Mouse (Mus musculus) kidney, adult 2 months (tissue): ENCODE results near the gene Tekt2. TPM values are rescaled to one million over a fixed set of nuclear protein-coding genes. Genes with fewer than 3 reads are reported as not detected.

Experiments used
- DNase-seq: peaks from one replicate; pipeline ENCODE4 v3.0.0; 2021
- H3K27ac ChIP-seq: fragments of 200-500 bp; 2 replicates; pipeline ENCODE4 v1.5.1; 2012; ENCODE audit warnings: low read depth, low read length, control low read depth, inconsistent platforms; ENCODE audit not compliant: insufficient read depth
- H3K27me3 ChIP-seq: fragments of 200-500 bp; replicated peaks from 2 replicates; pipeline ENCODE4 v1.6.1; 2012; ENCODE audit warnings: mild to moderate bottlenecking, moderate library complexity, low read length, inconsistent platforms; ENCODE audit not compliant: control insufficient read depth, insufficient read depth
- H3K36me3 ChIP-seq: fragments of 200-500 bp; 2 replicates; pipeline ENCODE4 v1.6.1; 2012; ENCODE audit warnings: mild to moderate bottlenecking, moderate library complexity, low read length, inconsistent platforms; ENCODE audit not compliant: control insufficient read depth, insufficient read depth
- H3K4me1 ChIP-seq: fragments of 200-500 bp; 2 replicates; pipeline ENCODE4 v1.6.1; 2011; ENCODE audit warnings: low read length; ENCODE audit not compliant: control insufficient read depth, insufficient read depth
- H3K4me3 ChIP-seq: fragments of 200-500 bp; 2 replicates; pipeline ENCODE4 v1.5.1; 2011; ENCODE audit warnings: mild to moderate bottlenecking, low read depth, low read length, control low read depth; ENCODE audit not compliant: insufficient read depth
- CTCF ChIP-seq: fragments of 200-500 bp; conservative IDR thresholded peaks from 2 replicates; pipeline ENCODE4 v1.5.1; 2011; ENCODE audit warnings: low read depth, mild to moderate bottlenecking, control low read depth, low read length, moderate library complexity, mixed read lengths; ENCODE audit not compliant: insufficient read depth, insufficient read length
- POLR2A ChIP-seq: fragments of 200-500 bp; IDR thresholded peaks from one replicate; pipeline ENCODE4 v1.6.1; 2011; ENCODE audit warnings: low read depth, low read length, control low read depth
- WGBS: fragments of 180-500 bp; shearing (Covaris S2); methylation state at CpG from one replicate; pipeline ENCODE4 v1.1.7; 2018; 5-methylcytosine and 5-hydroxymethylcytosine counted together
- polyA plus RNA-seq: library from polyadenylated mRNA; depleted of rRNA; stranded (reverse); fragments of >200 nt; gene quantifications from 2 replicates; pipeline ENCODE4 v1.2.3, GENCODE M21; 2012

The Tekt2 gene
- polyA plus RNA-seq, 1 experiment: 1.1 TPM

GRCm38 (mm10) chr4:126330295-126330694 is 4.8 kb upstream of the Tekt2 start:
- WGBS: 96% methylated on average over 4 of the region's 4 CpGs

GRCm38 (mm10) chr4:126326036-126326435 is 548 bp upstream of the Tekt2 start:
- Histone ChIP-seq H3K27me3 (no peaks in the 10 kb centered on the region), H3K36me3 (no peaks in the 10 kb centered on the region), H3K4me1 (no peaks in the 10 kb centered on the region), H3K27ac (no peak overlapping the region), H3K4me3 (no peak overlapping the region)
- WGBS: 43% methylated on average over 6 of the region's 6 CpGs
- DNase-seq: no peak
- TF ChIP-seq CTCF: no peak
- no peak for TF ChIP-seq POLR2A

More at GRCm38 (mm10) chr4:126330295-126330694, 4.8 kb upstream of the Tekt2 start:
- Histone ChIP-seq H3K36me3 (no peaks in the 10 kb centered on the region), H3K4me1 (no peaks in the 10 kb centered on the region), H3K27ac (no peak overlapping the region), H3K27me3 (no peaks in the 10 kb centered on the region), H3K4me3 (no peak overlapping the region)
- TF ChIP-seq POLR2A: no peak
- TF ChIP-seq CTCF: no peak
- no peak for DNase-seq

DNA sequence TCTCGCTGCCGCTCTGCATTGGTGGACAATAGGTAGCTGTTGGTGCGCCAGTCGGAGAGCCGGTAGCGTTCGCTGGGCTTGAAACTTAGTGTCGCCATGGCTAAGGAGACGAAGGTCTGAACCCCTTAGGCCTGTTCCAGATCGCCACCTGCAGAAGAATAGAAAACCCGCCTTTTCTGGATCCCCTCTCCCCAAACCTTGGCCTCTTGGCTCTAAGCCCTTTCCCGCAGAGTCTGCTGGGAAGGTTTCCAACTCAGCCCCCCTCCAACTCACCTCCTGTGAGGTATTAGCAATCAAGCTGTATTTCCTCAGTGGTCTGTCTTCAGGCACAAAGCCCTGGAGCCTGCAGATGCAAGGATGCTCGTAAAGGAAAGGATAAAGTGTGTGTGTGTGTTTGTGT is 627 bp downstream of the Tekt2 start:
- Histone ChIP-seq H3K4me1 (peaks cover 7% of the 10 kb centered on the region; the same call in 1 of the 2 replicates), H3K36me3 (no peaks in the 10 kb centered on the region), H3K4me3 (no peak overlapping the region), H3K27me3 (no peaks in the 10 kb centered on the region), H3K27ac (no peak overlapping the region)
- TF ChIP-seq POLR2A (no peak), CTCF (no peak)
- WGBS: 64% methylated on average over 13 of the region's 13 CpGs
- no peak for DNase-seq

DNA sequence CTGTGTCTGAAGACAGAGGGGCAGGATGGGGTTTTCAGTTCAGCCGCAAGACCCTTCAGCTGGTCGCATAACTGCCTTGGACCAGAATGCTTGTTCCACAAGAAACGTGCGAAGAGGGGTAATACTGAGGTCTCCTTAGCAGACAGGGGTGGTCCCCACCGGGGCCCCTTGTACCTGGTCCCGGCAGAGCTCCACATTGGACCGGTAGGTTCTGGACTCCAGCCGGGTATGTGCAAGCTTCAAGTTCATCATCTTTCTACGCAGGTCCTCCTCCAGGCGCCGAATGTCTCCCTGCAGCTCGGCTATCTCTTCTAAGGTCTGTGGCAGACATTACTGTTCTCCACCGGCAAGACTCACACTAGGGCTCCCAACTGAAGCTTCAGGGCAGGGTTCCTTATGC is 2.8 kb downstream of the Tekt2 start:
- H3K4me1 ChIP-seq: peaks cover 7% of the 10 kb centered on the region; the same call in 1 of the 2 replicates
- TF ChIP-seq POLR2A: no peak
- no peak for TF ChIP-seq CTCF
- DNase-seq: no peak
- H3K36me3 ChIP-seq: no peaks in the 10 kb centered on the region
- H3K27ac ChIP-seq: no peak overlapping the region
- 95% methylated on average over 13 of the region's 13 CpGs for WGBS
- no peaks in the 10 kb centered on the region for H3K27me3 ChIP-seq
- H3K4me3 ChIP-seq: no peak overlapping the region

- no peak for DNase-seq
- no peaks in the 10 kb centered on the region for H3K36me3 ChIP-seq
- H3K27me3 ChIP-seq: no peaks in the 10 kb centered on the region
- no peak overlapping the region for H3K4me3 ChIP-seq
- H3K27ac ChIP-seq: no peak overlapping the region
- TF ChIP-seq CTCF (no peak), POLR2A (no peak)
- WGBS: 53% methylated on average over 28 of the region's 28 CpGs
- H3K4me1 ChIP-seq: peaks cover 7% of the 10 kb centered on the region; the same call in 1 of the 2 replicates
These were observed 3.5 kb downstream of the Tekt2 start for GRCm38 (mm10) chr4:126321854-126322511.

- H3K4me1 ChIP-seq: peaks cover 7% of the 10 kb centered on the region; the same call in 1 of the 2 replicates
- H3K27ac ChIP-seq: no peak within 1 kb of the TSS; the same call in 1 of the 2 replicates
- no peaks in the 10 kb centered on the region for H3K27me3 ChIP-seq
- peak within 1 kb of the TSS; percentile 73 for H3K4me3 ChIP-seq
- no peaks in the 10 kb centered on the region for H3K36me3 ChIP-seq
- TF ChIP-seq CTCF: peak; percentile 98
- peak; percentile 16 for TF ChIP-seq POLR2A
- peak; percentile 97 for DNase-seq
- WGBS: under 1% methylated on average over 78 of the region's 80 CpGs
These were observed 4.2 kb downstream of the Tekt2 start, which contains the start of gene Adprhl2 for GRCm38 (mm10) chr4:126321111-126321853. Gene Adprhl2 (minus strand): TSS chr4:126321703.

GRCm38 (mm10) chr4:126319806-126320205 is 5.7 kb downstream of the Tekt2 start:
- Histone ChIP-seq H3K27me3 (no peaks in the 10 kb centered on the region), H3K4me1 (peaks cover 8% of the 10 kb centered on the region; the same call in 1 of the 2 replicates), H3K36me3 (no peaks in the 10 kb centered on the region), H3K4me3 (no peak overlapping the region), H3K27ac (no peak overlapping the region)
- 66% methylated on average over 6 of the region's 6 CpGs for WGBS
- no peak for DNase-seq
- TF ChIP-seq POLR2A (no peak), CTCF (no peak)
